In genomic region chr4:152153771-152154177, GRCm38 (mm10) we compare ENCODE assay signal across 8 mouse cellular contexts. TPM values are rescaled to one million over a fixed set of nuclear protein-coding genes. Genes with fewer than 3 reads are reported as not detected.
DNase-seq lines count a peak whose midpoint lies in the region; ATAC-seq and TF ChIP-seq lines count a peak whose summit lies in the region.

No protein-coding gene starts in this region.

- H3K4me3 ChIP-seq in heart, embryonic 13.5 days, result peak overlapping the region; percentile 43
- H3K4me3 ChIP-seq in kidney, postnatal 0 days (replicated peaks; ENCODE audit: low read depth, low read length), result no peak overlapping the region
- peak overlapping the region; percentile 26; the same call in 1 of the 2 replicates for H3K4me3 ChIP-seq in liver, embryonic 15.5 days (replicated peaks)
- no peak overlapping the region for H3K4me3 ChIP-seq in neural tube, embryonic 11.5 days (ENCODE audit: low read depth, low read length)

- peak overlapping the region; percentile 61 for H3K9ac ChIP-seq in heart, embryonic 13.5 days
- H3K9ac ChIP-seq in kidney, postnatal 0 days (ENCODE audit: low read depth, low read length), result no peak overlapping the region
- H3K9ac ChIP-seq in liver, embryonic 15.5 days, result no peak overlapping the region
- H3K9ac ChIP-seq in neural tube, embryonic 11.5 days (ENCODE audit: low read length), result no peak overlapping the region

- no peaks in the 10 kb centered on the region for H3K9me3 ChIP-seq in heart, embryonic 13.5 days
- H3K9me3 ChIP-seq in kidney, postnatal 0 days (replicated peaks; ENCODE audit: low read length), result no peaks in the 10 kb centered on the region
- H3K9me3 ChIP-seq in liver, embryonic 15.5 days (replicated peaks), result no peaks in the 10 kb centered on the region
- H3K9me3 ChIP-seq in neural tube, embryonic 11.5 days (ENCODE audit: control insufficient read depth, low read length), result no peaks in the 10 kb centered on the region

- peak overlapping the region; percentile 63 for H3K4me2 ChIP-seq in heart, embryonic 13.5 days
- peak overlapping the region; percentile 51 for H3K4me2 ChIP-seq in kidney, postnatal 0 days (ENCODE audit: low read length)
- peak overlapping the region; percentile 58 for H3K4me2 ChIP-seq in liver, embryonic 15.5 days
- peak overlapping the region; percentile 19; the same call in 1 of the 2 replicates for H3K4me2 ChIP-seq in neural tube, embryonic 11.5 days (ENCODE audit: low read depth)

- peaks cover 39% of the 10 kb centered on the region for H3K4me1 ChIP-seq in heart, embryonic 13.5 days
- H3K4me1 ChIP-seq in kidney, postnatal 0 days (replicated peaks; ENCODE audit: insufficient read depth, low read length), result peaks cover 14% of the 10 kb centered on the region; the same call in 1 of the 2 replicates
- H3K4me1 ChIP-seq in liver, embryonic 15.5 days (replicated peaks), result peaks cover 42% of the 10 kb centered on the region
- H3K4me1 ChIP-seq in neural tube, embryonic 11.5 days (ENCODE audit: control insufficient read depth, insufficient read depth, low read length), result 0 out of 2 replicates have a peak, but pooled peaks cover 5% of the 10 kb centered on the region

- H3K36me3 ChIP-seq in heart, embryonic 13.5 days, result no peaks in the 10 kb centered on the region
- no peaks in the 10 kb centered on the region for H3K36me3 ChIP-seq in kidney, postnatal 0 days (ENCODE audit: insufficient read depth, low read length)
- H3K36me3 ChIP-seq in liver, embryonic 15.5 days (replicated peaks), result no peaks in the 10 kb centered on the region
- no peaks in the 10 kb centered on the region for H3K36me3 ChIP-seq in neural tube, embryonic 11.5 days (ENCODE audit: control insufficient read depth, insufficient read depth, low read length)

- H3K27ac ChIP-seq in heart, embryonic 13.5 days (replicated peaks), result no peak overlapping the region
- H3K27ac ChIP-seq in kidney, postnatal 0 days, result no peak overlapping the region
- H3K27ac ChIP-seq in liver, embryonic 15.5 days (replicated peaks), result no peak overlapping the region
- no peak overlapping the region for H3K27ac ChIP-seq in neural tube, embryonic 11.5 days (ENCODE audit: low read depth, low read length)

- TF ChIP-seq CTCF in kidney, postnatal 0 days (IDR thresholded peaks at IDR 0.05; ENCODE audit: low read depth), result peak; percentile 89

- H3K27me3 ChIP-seq in heart, embryonic 13.5 days (replicated peaks), result peaks cover 96% of the 10 kb centered on the region
- peaks cover 24% of the 10 kb centered on the region for H3K27me3 ChIP-seq in kidney, postnatal 0 days (ENCODE audit: insufficient read depth, low read length)
- peaks cover 75% of the 10 kb centered on the region for H3K27me3 ChIP-seq in liver, embryonic 15.5 days
- peaks cover 57% of the 10 kb centered on the region for H3K27me3 ChIP-seq in neural tube, embryonic 11.5 days (ENCODE audit: control insufficient read depth, insufficient read depth, low read length)

- 3% methylated on average over 23 of the region's 23 CpGs for WGBS in heart, embryonic 13.5 days
- 1% methylated on average over 23 of the region's 23 CpGs for WGBS in kidney, postnatal 0 days
- WGBS in liver, embryonic 15.5 days (ENCODE audit: insufficient replicate concordance), result under 1% methylated on average over 23 of the region's 23 CpGs
- under 1% methylated on average over 23 of the region's 23 CpGs for WGBS in neural tube, embryonic 11.5 days

- peak; percentile 97 for DNase-seq in B cell, adult 2 months
- peak; percentile 92 for DNase-seq in adrenal gland, postnatal 14 days
- peak; percentile 87 for DNase-seq in kidney, postnatal 0 days (ENCODE audit: low spot score)
- DNase-seq in neural tube, embryonic 11.5 days (ENCODE audit: low spot score), result peak; percentile 84
- peak; percentile 94 for DNase-seq in testis, postnatal 10 days (ENCODE audit: low spot score)

- ATAC-seq in erythroblast, adult 5-6 weeks (replicated peaks; ENCODE audit: low FRiP score, poor library complexity, severe bottlenecking), result peak; percentile 60
- ATAC-seq in heart, embryonic 13.5 days (ENCODE audit: extremely low read depth, insufficient number of reproducible peaks, low FRiP score, low TSS enrichment), result no peak
- ATAC-seq in kidney, postnatal 0 days (replicated peaks; ENCODE audit: low FRiP score, low read depth), result peak; percentile 34
- ATAC-seq in liver, embryonic 15.5 days (ENCODE audit: insufficient read depth), result peak; percentile 32; the same call in 1 of the 2 replicates
- ATAC-seq in neural tube, embryonic 11.5 days (ENCODE audit: insufficient read depth, low FRiP score, low TSS enrichment), result no peak

RNA-seq across cellular contexts. Expression of gene Espn, which starts 1.6 kb away (rescaled TPM):
- total RNA-seq in adrenal gland, postnatal 14 days (2021), result 0.71 and 0.96 TPM in 2 replicates
- total RNA-seq in erythroblast, adult 5-6 weeks (2015; ENCODE audit: low replicate concordance), result not detected in 2 replicates
- total RNA-seq in erythroblast, adult 5-6 weeks (2017; ENCODE audit: low replicate concordance), result 0.34 and 0.42 TPM in 2 replicates
- polyA plus RNA-seq in heart, embryonic 13.5 days (2015; fragmentation: Nextera tagmentation; extraction: Ambion mirVana), result 0.87 and 1.1 TPM in 2 replicates
- polyA plus RNA-seq in kidney, postnatal 0 days (2015; fragmentation: Nextera tagmentation; extraction: Ambion mirVana), result 32.9 and 35.0 TPM in 2 replicates
- polyA plus RNA-seq in liver, embryonic 15.5 days (2015; fragmentation: Nextera tagmentation; extraction: Ambion mirVana), result 1.5 and 2.0 TPM in 2 replicates
- polyA plus RNA-seq in neural tube, embryonic 11.5 days (2014; fragmentation: Nextera tagmentation; extraction: Ambion mirVana), result 0.48 and 1.1 TPM in 2 replicates

RNA-seq across cellular contexts. Expression of gene Hes2, which starts 4.9 kb away (rescaled TPM):
- not detected in 2 replicates for total RNA-seq in adrenal gland, postnatal 14 days (2021)
- not detected in 2 replicates for total RNA-seq in erythroblast, adult 5-6 weeks (2015; ENCODE audit: low replicate concordance)
- not detected in 2 replicates for total RNA-seq in erythroblast, adult 5-6 weeks (2017; ENCODE audit: low replicate concordance)
- not detected in 2 replicates for polyA plus RNA-seq in heart, embryonic 13.5 days (2015; fragmentation: Nextera tagmentation; extraction: Ambion mirVana)
- polyA plus RNA-seq in kidney, postnatal 0 days (2015; fragmentation: Nextera tagmentation; extraction: Ambion mirVana), result 0.41 and 0.78 TPM in 2 replicates
- polyA plus RNA-seq in liver, embryonic 15.5 days (2015; fragmentation: Nextera tagmentation; extraction: Ambion mirVana), result 0.14 TPM in 1 of 2 replicates, not detected in the other
- polyA plus RNA-seq in neural tube, embryonic 11.5 days (2014; fragmentation: Nextera tagmentation; extraction: Ambion mirVana), result 2.9 and 3.5 TPM in 2 replicates

RNA-seq across cellular contexts. Expression of gene Acot7, which starts 24.2 kb away (rescaled TPM):
- total RNA-seq in adrenal gland, postnatal 14 days (2021), result 32.2 and 34.2 TPM in 2 replicates
- 15.3 and 19.4 TPM in 2 replicates for total RNA-seq in erythroblast, adult 5-6 weeks (2015; ENCODE audit: low replicate concordance)
- 5.2 and 9.7 TPM in 2 replicates for total RNA-seq in erythroblast, adult 5-6 weeks (2017; ENCODE audit: low replicate concordance)
- 73.9 and 84.7 TPM in 2 replicates for polyA plus RNA-seq in heart, embryonic 13.5 days (2015; fragmentation: Nextera tagmentation; extraction: Ambion mirVana)
- polyA plus RNA-seq in kidney, postnatal 0 days (2015; fragmentation: Nextera tagmentation; extraction: Ambion mirVana), result 56.4 and 63.5 TPM in 2 replicates
- 14.0 and 14.2 TPM in 2 replicates for polyA plus RNA-seq in liver, embryonic 15.5 days (2015; fragmentation: Nextera tagmentation; extraction: Ambion mirVana)
- polyA plus RNA-seq in neural tube, embryonic 11.5 days (2014; fragmentation: Nextera tagmentation; extraction: Ambion mirVana), result 159 and 173 TPM in 2 replicates

RNA-seq across cellular contexts. Expression of gene Tnfrsf25, which starts 38.0 kb away (rescaled TPM):
- 2.9 and 4.8 TPM in 2 replicates for total RNA-seq in adrenal gland, postnatal 14 days (2021)
- total RNA-seq in erythroblast, adult 5-6 weeks (2015; ENCODE audit: low replicate concordance), result not detected in 2 replicates
- total RNA-seq in erythroblast, adult 5-6 weeks (2017; ENCODE audit: low replicate concordance), result not detected in 2 replicates
- 0.73 and 0.80 TPM in 2 replicates for polyA plus RNA-seq in heart, embryonic 13.5 days (2015; fragmentation: Nextera tagmentation; extraction: Ambion mirVana)
- 0.68 and 0.83 TPM in 2 replicates for polyA plus RNA-seq in kidney, postnatal 0 days (2015; fragmentation: Nextera tagmentation; extraction: Ambion mirVana)
- polyA plus RNA-seq in liver, embryonic 15.5 days (2015; fragmentation: Nextera tagmentation; extraction: Ambion mirVana), result 0.37 and 0.50 TPM in 2 replicates
- polyA plus RNA-seq in neural tube, embryonic 11.5 days (2014; fragmentation: Nextera tagmentation; extraction: Ambion mirVana), result 0.42 and 0.62 TPM in 2 replicates

Comparison
In these comparisons a context has a peak if more than half of its experiments do, and no peak if none do; other contexts are left out.
1. ATAC-seq: peak in erythroblast, adult 5-6 weeks (single experiment), kidney, postnatal 0 days (single experiment) and liver, embryonic 15.5 days (single experiment); none in heart, embryonic 13.5 days (single experiment) and neural tube, embryonic 11.5 days (single experiment).
2. H3K4me3 ChIP-seq: peak in heart, embryonic 13.5 days (single experiment) and liver, embryonic 15.5 days (single experiment); none in kidney, postnatal 0 days (single experiment) and neural tube, embryonic 11.5 days (single experiment).
3. RNA of gene Espn, which starts 1.6 kb away (polyA plus RNA-seq): 32.9 to 35.0 TPM in kidney, postnatal 0 days; 1.5 to 2.0 TPM in liver, embryonic 15.5 days, 0.87 to 1.1 TPM in heart, embryonic 13.5 days and 0.48 to 1.1 TPM in neural tube, embryonic 11.5 days; every median in the first group is over 10 times any median in the second.
4. Peak in every context shown above with its lines, with median percentiles within 50 percentile points of each other: DNase-seq and H3K4me2 ChIP-seq.